Mouse (Mus musculus) B cell, adult (primary cell): Measurements from ENCODE around the gene Ndufs6. TPM values are rescaled to one million over a fixed set of nuclear protein-coding genes. Genes with fewer than 3 reads are reported as not detected.

Experiments used
- total RNA-seq: library from RNA; stranded (reverse); gene quantifications from 4 replicates; pipeline ENCODE4 v1.2.4, GENCODE M21; 2023; ENCODE audit not compliant: inconsistent age

Gene Ndufs6
- 55.8 to 61.8 TPM (median 58.6 TPM) in 4 replicates for total RNA-seq

DNA sequence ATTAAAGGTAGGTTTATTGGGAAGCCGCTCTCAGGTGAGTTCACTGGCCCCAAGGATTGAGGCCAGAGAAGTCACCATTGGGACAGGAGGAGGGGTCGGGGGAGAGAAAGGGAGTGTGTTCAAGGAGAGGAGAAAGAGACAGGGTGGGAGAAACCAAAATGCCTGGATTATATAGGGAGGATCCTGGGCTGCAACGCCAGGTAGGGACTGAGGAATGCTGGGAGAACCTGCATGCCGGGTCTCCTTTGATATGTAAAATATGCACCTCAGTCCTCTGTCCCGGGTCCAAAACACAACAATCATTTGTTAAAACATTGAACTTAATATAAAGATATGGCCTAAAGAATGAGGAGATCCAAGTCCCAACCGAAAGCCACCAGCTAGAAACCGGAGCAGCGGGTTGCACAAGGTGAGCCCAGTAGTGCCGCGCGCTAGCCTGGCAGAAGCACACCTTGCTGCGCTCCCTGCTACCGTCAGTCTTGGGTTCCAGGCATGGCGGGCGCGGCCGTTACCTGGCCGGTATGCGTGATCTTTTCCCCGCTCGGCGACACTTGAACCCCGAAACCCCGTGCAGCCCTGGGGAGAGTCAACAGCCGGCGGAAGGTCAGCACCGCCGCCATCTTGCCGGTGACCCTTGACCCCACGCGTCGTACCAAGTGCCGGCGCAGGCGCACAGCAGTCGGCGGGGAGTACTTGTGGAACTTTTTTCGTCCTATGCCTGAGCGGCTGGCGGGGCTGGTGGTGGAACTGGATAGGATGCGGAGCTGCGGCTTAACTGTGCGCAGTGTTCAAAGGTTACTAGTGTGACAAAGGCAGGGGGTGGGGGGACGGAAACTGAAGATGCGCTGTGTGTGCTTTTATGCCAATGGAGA is at the start of gene Ndufs6, which contains the start of gene Mrpl36:
TSS of gene Ndufs6 (minus strand) at position 716 of the 872 bp plus-strand sequence.
TSS of gene Mrpl36 (plus strand) at position 687 of the 872 bp plus-strand sequence.

Other genes starting within 250 kb of the Ndufs6 start
- gene Irx4, start 68.1 kb downstream of the Ndufs6 start, total RNA-seq = not detected in 4 replicates
- 27.0 to 34.7 TPM (median 27.9 TPM) in 4 replicates for gene Mrpl36, start within 50 bp of the Ndufs6 start, total RNA-seq
- gene Lpcat1, start 138.7 kb upstream of the Ndufs6 start, total RNA-seq = 108 to 130 TPM (median 124 TPM) in 4 replicates
- gene Slc6a3, start 208.2 kb upstream of the Ndufs6 start, total RNA-seq = not detected in 4 replicates